Mouse (Mus musculus) MEL (cell line): ENCODE data around the gene Cd302. TPM values are rescaled to one million over a fixed set of nuclear protein-coding genes. Genes with fewer than 3 reads are reported as not detected.

ENCODE experiments used
- DNase-seq: peaks from one replicate; pipeline ENCODE4 v3.0.0; 2011; ENCODE audit warnings: low read depth, low spot score
- H3K27ac ChIP-seq: 2 replicates; pipeline ENCODE4 v1.5.1; 2012; ENCODE audit warnings: low read depth, mild to moderate bottlenecking, control low read depth, low read length, moderate library complexity; ENCODE audit not compliant: control insufficient read depth
- H3K27me3 ChIP-seq, 2 experiments: fragments of 150-350 bp in 1 of 2; sonication (generic) in 1 of 2; 2 replicates each; pipeline ENCODE4 v1.6.1; 2012; ENCODE audit warnings: low read length in 2 of 2, mild to moderate bottlenecking in 2 of 2, improper control_type of control experiment in 1 of 2, moderate library complexity in 1 of 2; ENCODE audit not compliant: insufficient read depth in 2 of 2, control insufficient read depth in 1 of 2
- H3K36me3 ChIP-seq, 2 experiments: 2 replicates each; pipeline ENCODE4 v1.6.1; 2012 to 2014; ENCODE audit warnings: low read length in 2 of 2, improper control_type of control experiment in 1 of 2, inconsistent platforms in 1 of 2, mild to moderate bottlenecking in 1 of 2; ENCODE audit not compliant: insufficient read depth in 2 of 2, control insufficient read depth in 1 of 2
- H3K4me1 ChIP-seq, 2 experiments: fragments of 150-350 bp in 1 of 2; sonication (generic) in 1 of 2; 2 replicates each; pipeline ENCODE4 v1.6.1; 2012; ENCODE audit warnings: low read length in 2 of 2, improper control_type of control experiment in 1 of 2, mild to moderate bottlenecking in 1 of 2; ENCODE audit not compliant: insufficient read depth in 2 of 2, control insufficient read depth in 1 of 2
- H3K4me3 ChIP-seq, 2 experiments: fragments of 150-350 bp in 1 of 2; sonication (generic) in 1 of 2; 2 replicates each; pipeline ENCODE4 v1.5.1; 2012; ENCODE audit warnings: low read depth in 2 of 2, low read length in 2 of 2, mild to moderate bottlenecking in 2 of 2, moderate library complexity in 2 of 2, control low read depth in 1 of 2, improper control_type of control experiment in 1 of 2; ENCODE audit not compliant: control insufficient read depth in 1 of 2, insufficient read depth in 1 of 2
- H3K79me2 ChIP-seq: 2 replicates; pipeline ENCODE4 v1.6.1; 2012; ENCODE audit warnings: mild to moderate bottlenecking, low read length, moderate library complexity; ENCODE audit not compliant: control insufficient read depth, poor library complexity, insufficient read depth
- H3K9ac ChIP-seq: 2 replicates; pipeline ENCODE4 v1.6.1; 2012; ENCODE audit warnings: low read depth, mild to moderate bottlenecking, control low read depth, low read length, moderate library complexity; ENCODE audit not compliant: control insufficient read depth, poor library complexity, severe bottlenecking
- H3K9me3 ChIP-seq: fragments of 150-350 bp; sonication (generic); replicated peaks from 2 replicates; pipeline ENCODE4 v1.6.1; 2012; ENCODE audit warnings: mild to moderate bottlenecking, low read length, improper control_type of control experiment, moderate library complexity; ENCODE audit not compliant: insufficient read depth
- CHD1 ChIP-seq: IDR thresholded peaks from 2 replicates; pipeline ENCODE4 v1.6.1; 2012; ENCODE audit warnings: low read depth, mild to moderate bottlenecking, inconsistent platforms, low read length, improper control_type of control experiment
- CTCF ChIP-seq, 3 experiments: IDR thresholded peaks in 2 of 3; conservative IDR thresholded peaks in 1 of 3; 2 replicates each; pipeline ENCODE4 v1.5.1; 2011 to 2012; ENCODE audit warnings: low read length in 3 of 3, low read depth in 2 of 3, mild to moderate bottlenecking in 2 of 3, improper control_type of control experiment in 1 of 3, inconsistent platforms in 1 of 3, mixed read lengths in 1 of 3, moderate library complexity in 1 of 3; ENCODE audit not compliant: control insufficient read depth in 1 of 3, insufficient read depth in 1 of 3, poor library complexity in 1 of 3, severe bottlenecking in 1 of 3
- E2F4 ChIP-seq: IDR thresholded peaks from 2 replicates; pipeline ENCODE4 v1.6.1; 2011; ENCODE audit warnings: low read depth, low read length, improper control_type of control experiment, borderline replicate concordance
- ELF1 ChIP-seq: IDR thresholded peaks from 2 replicates; pipeline ENCODE4 v1.6.1; 2014; ENCODE audit warnings: low read depth, mild to moderate bottlenecking, inconsistent platforms, low read length, improper control_type of control experiment, moderate library complexity
- EP300 ChIP-seq, 2 experiments: IDR thresholded peaks; 2 replicates each; pipeline ENCODE4 v1.6.1; 2011; ENCODE audit warnings: improper control_type of control experiment in 2 of 2, low read length in 2 of 2, low read depth in 1 of 2, mild to moderate bottlenecking in 1 of 2
- ETS1 ChIP-seq: IDR thresholded peaks from 2 replicates; pipeline ENCODE4 v1.6.1; 2012; ENCODE audit warnings: low read depth, mild to moderate bottlenecking, inconsistent platforms, low read length, improper control_type of control experiment, moderate library complexity
- GABPA ChIP-seq: IDR thresholded peaks from 2 replicates; pipeline ENCODE4 v1.6.1; 2012; ENCODE audit warnings: low read depth, mild to moderate bottlenecking, inconsistent platforms, low read length, improper control_type of control experiment, moderate library complexity
- GATA1 ChIP-seq: IDR thresholded peaks from 2 replicates; pipeline ENCODE4 v1.6.1; 2011; ENCODE audit warnings: low read depth, low read length, improper control_type of control experiment
- HCFC1 ChIP-seq: IDR thresholded peaks from 2 replicates; pipeline ENCODE4 v1.6.1; 2012; ENCODE audit warnings: low read depth, mild to moderate bottlenecking, inconsistent platforms, low read length, improper control_type of control experiment, moderate library complexity
- KAT2A ChIP-seq: conservative IDR thresholded peaks from 2 replicates; pipeline ENCODE4 v1.6.1; 2012; ENCODE audit warnings: low read depth, low read length, improper control_type of control experiment, inconsistent platforms
- MAFK ChIP-seq: IDR thresholded peaks from 2 replicates; pipeline ENCODE4 v1.6.1; 2011; ENCODE audit warnings: low read depth, mild to moderate bottlenecking, low read length, improper control_type of control experiment, borderline replicate concordance
- MAX ChIP-seq: IDR thresholded peaks from 2 replicates; pipeline ENCODE4 v1.6.1; 2011; ENCODE audit warnings: low read length, improper control_type of control experiment
- MAZ ChIP-seq: IDR thresholded peaks from 2 replicates; pipeline ENCODE4 v1.6.1; 2012; ENCODE audit warnings: low read depth, mild to moderate bottlenecking, inconsistent platforms, low read length, improper control_type of control experiment
- MYB ChIP-seq: IDR thresholded peaks from 2 replicates; pipeline ENCODE4 v1.6.1; 2011; ENCODE audit warnings: mild to moderate bottlenecking, low read depth, low read length, improper control_type of control experiment
- MYC ChIP-seq: IDR thresholded peaks from 2 replicates; pipeline ENCODE4 v1.6.1; 2011; ENCODE audit warnings: low read depth, mild to moderate bottlenecking, low read length, improper control_type of control experiment, moderate library complexity
- NELFE ChIP-seq: IDR thresholded peaks from 2 replicates; pipeline ENCODE4 v1.6.1; 2011; ENCODE audit warnings: low read depth, low read length, improper control_type of control experiment
- POLR2AphosphoS2 ChIP-seq: IDR thresholded peaks from 2 replicates; pipeline ENCODE4 v1.6.1; 2011; ENCODE audit warnings: low read length, improper control_type of control experiment
- POLR2AphosphoS5 ChIP-seq: IDR thresholded peaks from 2 replicates; pipeline ENCODE4 v1.6.1; 2012; ENCODE audit warnings: low read depth, borderline replicate concordance, mild to moderate bottlenecking, inconsistent platforms, low read length, moderate library complexity, mixed read lengths
- RAD21 ChIP-seq: IDR thresholded peaks from 2 replicates; pipeline ENCODE4 v1.6.1; 2011; ENCODE audit warnings: mild to moderate bottlenecking, low read depth, low read length, improper control_type of control experiment
- RCOR1 ChIP-seq: IDR thresholded peaks from 2 replicates; pipeline ENCODE4 v1.6.1; 2012; ENCODE audit warnings: low read depth, mild to moderate bottlenecking, inconsistent platforms, low read length, improper control_type of control experiment
- SIN3A ChIP-seq: IDR thresholded peaks from 2 replicates; pipeline ENCODE4 v1.6.1; 2012; ENCODE audit warnings: low read length, improper control_type of control experiment, inconsistent platforms
- TAL1 ChIP-seq: IDR thresholded peaks from 2 replicates; pipeline ENCODE4 v1.6.1; 2012; ENCODE audit warnings: mild to moderate bottlenecking, inconsistent platforms, low read length, moderate library complexity, mixed read lengths
- USF2 ChIP-seq, 2 experiments: IDR thresholded peaks; 2 replicates each; pipeline ENCODE4 v1.6.1; 2011 to 2012; ENCODE audit warnings: improper control_type of control experiment in 2 of 2, low read length in 2 of 2, borderline replicate concordance in 1 of 2, inconsistent platforms in 1 of 2, low read depth in 1 of 2, mild to moderate bottlenecking in 1 of 2; ENCODE audit not compliant: insufficient read depth in 1 of 2
- ZC3H11A ChIP-seq: IDR thresholded peaks from 2 replicates; pipeline ENCODE4 v1.6.1; 2012; ENCODE audit warnings: low read depth, mild to moderate bottlenecking, inconsistent platforms, low read length, improper control_type of control experiment
- ZMIZ1 ChIP-seq: IDR thresholded peaks from 2 replicates; pipeline ENCODE4 v1.6.1; 2012; ENCODE audit warnings: low read depth, mild to moderate bottlenecking, inconsistent platforms, low read length, improper control_type of control experiment, moderate library complexity
- polyA plus RNA-seq, 2 experiments: library from polyadenylated mRNA; stranded (reverse) in 1 of 2; unstranded in 1 of 2; fragments of >175 nt in 1 of 2; fragments of >200 nt in 1 of 2; gene quantifications; 2 replicates each; pipeline versions ENCODE4 v1.2.1 to v1.2.4; 2012; ENCODE audit warnings: low replicate concordance in 2 of 2, low read depth in 1 of 2; ENCODE audit not compliant: insufficient read length in 2 of 2, insufficient read depth in 1 of 2, missing spikeins in 1 of 2
- total RNA-seq: library from RNA; depleted of rRNA; stranded (reverse); fragments of 300-350 nt; gene quantifications from 2 replicates; pipeline ENCODE4 v1.2.3, GENCODE M21; 2012

Cd302 gene
- total and polyA plus RNA-seq, 3 experiments = 0.92 to 1.7 TPM; not detected in 1

GRCm38 (mm10) chr2:60221236-60221635 is 63.1 kb downstream of the Cd302 start:
- no peak overlapping the region for H3K4me3 ChIP-seq
- TF ChIP-seq GATA1 (no peak), ZMIZ1 (no peak)
- H3K9me3 ChIP-seq = no peaks in the 10 kb centered on the region

GRCm38 (mm10) chr2:60217620-60218019 is 66.7 kb downstream of the Cd302 start:
- Histone ChIP-seq H3K9me3 (no peaks in the 10 kb centered on the region), H3K27me3 (no peaks in the 10 kb centered on the region), H3K79me2 (peaks cover 69% of the 10 kb centered on the region), H3K27ac (no peak overlapping the region), H3K4me3 (no peak overlapping the region), H3K36me3 (peaks cover 15 to 35% of the 10 kb centered on the region in 2 experiments), H3K9ac (no peak overlapping the region), H3K4me1 (peaks cover 2 to 8% of the 10 kb centered on the region in 2 experiments; a peak in 3 of 4 replicates)
- TF ChIP-seq MYB = no peak
- no peak for TF ChIP-seq GATA1
- TF ChIP-seq NELFE = no peak
- no peak for TF ChIP-seq MAFK
- TF ChIP-seq ELF1 = no peak
- no peak for TF ChIP-seq POLR2AphosphoS2
- no peak for TF ChIP-seq MYC
- TF ChIP-seq MAZ = no peak
- no peak for TF ChIP-seq GABPA
- no peak for DNase-seq

More at GRCm38 (mm10) chr2:60221236-60221635, 63.1 kb downstream of the Cd302 start:
- peaks cover 9 to 34% of the 10 kb centered on the region in 2 experiments for H3K36me3 ChIP-seq
- peaks cover 8 to 13% of the 10 kb centered on the region in 2 experiments for H3K4me1 ChIP-seq
- H3K9ac ChIP-seq = no peak overlapping the region
- no peak for DNase-seq
- peaks cover 65% of the 10 kb centered on the region for H3K79me2 ChIP-seq
- H3K27ac ChIP-seq = no peak overlapping the region
- H3K27me3 ChIP-seq = no peaks in the 10 kb centered on the region

- peaks cover 16 to 39% of the 10 kb centered on the region in 2 experiments for H3K36me3 ChIP-seq
- peaks cover 70% of the 10 kb centered on the region for H3K79me2 ChIP-seq
- TF ChIP-seq EP300 (IDR thresholded peaks at IDR 0.05; ENCODE audit: low read depth in 1 of 2, low read length in 2 of 2) (no peak), GATA1 (no peak), RAD21 (no peak), MAX (no peak), ETS1 (no peak), E2F4 (no peak), MYC (no peak), TAL1 (no peak), ZC3H11A (no peak), MAZ (no peak), SIN3A (no peak), HCFC1 (no peak), CHD1 (no peak), KAT2A (no peak), CTCF (IDR thresholded peaks at IDR 0.05 in 2 of 3, conservative IDR thresholded peaks at IDR 0.05 in 1 of 3; ENCODE audit: control insufficient read depth in 1 of 3, insufficient read depth in 1 of 3, low read depth in 2 of 3, low read length in 3 of 3, poor library complexity in 1 of 3, severe bottlenecking in 1 of 3) (no peak), POLR2AphosphoS2 (no peak), USF2 (IDR thresholded peaks at IDR 0.05; ENCODE audit: borderline replicate concordance in 1 of 2, insufficient read depth in 1 of 2, low read depth in 1 of 2, low read length in 2 of 2) (no peak), POLR2AphosphoS5 (no peak), RCOR1 (no peak)
- TF ChIP-seq, all 39 proteins: peak for 0
- DNase-seq = no peak
- H3K9ac ChIP-seq = no peak overlapping the region
- H3K4me1 ChIP-seq = peaks cover 4 to 12% of the 10 kb centered on the region in 2 experiments; a peak in 3 of 4 replicates
- H3K9me3 ChIP-seq = no peaks in the 10 kb centered on the region
- no peak overlapping the region for H3K27ac ChIP-seq
- H3K4me3 ChIP-seq = no peak overlapping the region
- no peaks in the 10 kb centered on the region for H3K27me3 ChIP-seq
Observed at GRCm38 (mm10) chr2:60216547-60217153, 67.6 kb downstream of the Cd302 start.
